Mouse (Mus musculus) intestine, embryonic 14.5 days (tissue): ENCODE data around the gene Gm37240. TPM values are rescaled to one million over a fixed set of nuclear protein-coding genes. Genes with fewer than 3 reads are reported as not detected.

Experiments used
- ATAC-seq: fragments of 200-750 bp; cut with Nextera tagmentation; replicated peaks from 2 replicates; pipeline ENCODE4 v1.8.0; 2017; ENCODE audit warnings: low read depth, moderate number of reproducible peaks, moderate TSS enrichment, moderate library complexity; ENCODE audit not compliant: low FRiP score, low TSS enrichment
- DNase-seq: peaks from one replicate; pipeline ENCODE4 v3.0.0-alpha.2; 2018; ENCODE audit warnings: low spot score
- H3K27ac ChIP-seq: fragments of 300-500 bp; sonication (generic); 2 replicates; pipeline ENCODE4 v1.5.1; 2014; ENCODE audit warnings: low read depth, mild to moderate bottlenecking, control low read depth
- H3K27me3 ChIP-seq: fragments of 300-500 bp; sonication (generic); replicated peaks from 2 replicates; pipeline ENCODE4 v1.6.1; 2014; ENCODE audit warnings: low read length, control low read depth; ENCODE audit not compliant: control insufficient read depth, insufficient read depth
- H3K36me3 ChIP-seq: fragments of 300-500 bp; sonication (generic); 2 replicates; pipeline ENCODE4 v1.6.1; 2014; ENCODE audit warnings: low read length, control low read depth; ENCODE audit not compliant: control insufficient read depth, insufficient read depth
- H3K4me1 ChIP-seq: fragments of 300-500 bp; sonication (generic); replicated peaks from 2 replicates; pipeline ENCODE4 v1.6.1; 2014; ENCODE audit warnings: low read length, control low read depth, mixed read lengths; ENCODE audit not compliant: control insufficient read depth, insufficient read depth
- H3K4me2 ChIP-seq: fragments of 300-500 bp; sonication (generic); 2 replicates; pipeline ENCODE4 v1.6.1; 2014; ENCODE audit warnings: low read length
- H3K4me3 ChIP-seq: fragments of 300-500 bp; sonication (generic); 2 replicates; pipeline ENCODE4 v1.5.1; 2014; ENCODE audit warnings: low read depth, low read length, control low read depth, mixed read lengths
- H3K9ac ChIP-seq: fragments of 300-500 bp; sonication (generic); 2 replicates; pipeline ENCODE4 v1.6.1; 2014; ENCODE audit warnings: mild to moderate bottlenecking, low read length
- H3K9me3 ChIP-seq: fragments of 300-500 bp; sonication (generic); 2 replicates; pipeline ENCODE4 v1.6.1; 2016; ENCODE audit warnings: low read length, control low read depth; ENCODE audit not compliant: control insufficient read depth
- WGBS: fragments of 180-500 bp; shearing (Covaris S2); extraction: QIAGEN DNeasy Blood & Tissue Kit; methylation state at CpG from one replicate; pipeline ENCODE4 v1.1.7; 2014; 5-methylcytosine and 5-hydroxymethylcytosine counted together
- polyA plus RNA-seq: library from polyadenylated mRNA; unstranded; fragments of >200 nt; fragmentation: Nextera tagmentation; extraction: Ambion mirVana; gene quantifications from 2 replicates; pipeline ENCODE4 v1.2.1, GENCODE M21; 2014

Gm37240 gene
- polyA plus RNA-seq, 1 experiment from 2014 or later: 5.3 TPM

GRCm38 (mm10) chr3:85348021-85348420 lies 539.3 kb downstream of the Gm37240 start:
- H3K36me3 ChIP-seq: no peaks in the 10 kb centered on the region
- DNase-seq (no peak), ATAC-seq (no peak)
- H3K27me3 ChIP-seq: no peaks in the 10 kb centered on the region
- H3K4me3 ChIP-seq: no peak overlapping the region
- no peak overlapping the region for H3K9ac ChIP-seq
- H3K4me1 ChIP-seq: no peaks in the 10 kb centered on the region
- 43% methylated on average over 6 of the region's 6 CpGs for WGBS
- no peak overlapping the region for H3K4me2 ChIP-seq
- no peaks in the 10 kb centered on the region for H3K9me3 ChIP-seq
- H3K27ac ChIP-seq: no peak overlapping the region

DNA sequence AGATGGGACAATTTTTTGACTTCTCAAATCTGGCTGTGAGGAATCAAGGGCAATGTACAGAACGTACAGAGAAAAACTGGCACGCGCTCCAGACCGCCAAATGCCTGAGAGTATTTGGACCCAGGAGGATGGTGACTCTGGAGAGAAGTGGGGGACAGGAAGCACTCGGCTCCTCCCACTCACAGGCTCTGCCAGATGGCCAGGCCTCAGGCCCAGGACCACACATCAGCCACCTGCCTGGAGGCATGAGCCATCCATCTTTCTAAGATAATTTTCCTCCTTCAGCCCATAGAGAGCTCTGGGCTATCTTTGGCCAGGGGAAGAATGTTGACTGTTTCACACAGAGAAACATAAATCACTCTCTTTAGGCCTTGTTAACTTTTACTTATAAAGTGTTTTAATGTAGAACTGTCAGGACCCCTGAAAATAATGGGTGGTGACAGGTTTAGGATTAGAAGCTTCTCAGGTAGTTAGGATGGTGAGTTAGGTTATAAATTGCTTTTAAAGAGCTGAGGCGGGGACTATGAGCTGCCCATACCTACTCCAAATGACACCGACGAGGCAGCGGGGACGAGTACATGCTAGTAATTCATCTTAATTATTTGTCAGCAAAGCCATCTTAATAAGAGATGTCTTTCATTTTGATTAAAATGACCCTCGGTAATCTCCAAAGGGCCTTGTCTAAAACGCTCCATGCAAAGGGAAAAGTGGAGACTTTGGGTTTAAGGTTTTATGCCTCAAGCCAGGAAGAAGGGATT lies 546.0 kb downstream of the Gm37240 start:
- ATAC-seq (no peak), DNase-seq (no peak)
- Histone ChIP-seq H3K27me3 (no peaks in the 10 kb centered on the region), H3K36me3 (no peaks in the 10 kb centered on the region), H3K27ac (no peak overlapping the region), H3K4me3 (no peak overlapping the region), H3K4me1 (0 out of 2 replicates have a peak, but pooled peaks cover 4% of the 10 kb centered on the region), H3K9me3 (no peaks in the 10 kb centered on the region), H3K9ac (no peak overlapping the region), H3K4me2 (no peak overlapping the region)
- WGBS: 53% methylated on average over 12 of the region's 12 CpGs

- H3K9me3 ChIP-seq: no peaks in the 10 kb centered on the region
- H3K27ac ChIP-seq: no peak overlapping the region
- 19% methylated on average over 3 of the region's 3 CpGs for WGBS
- H3K27me3 ChIP-seq: no peaks in the 10 kb centered on the region
- ATAC-seq: no peak
- 0 out of 2 replicates have a peak, but pooled peaks cover 4% of the 10 kb centered on the region for H3K4me1 ChIP-seq
- H3K36me3 ChIP-seq: no peaks in the 10 kb centered on the region
- no peak overlapping the region for H3K4me2 ChIP-seq
- no peak for DNase-seq
- H3K9ac ChIP-seq: no peak overlapping the region
- no peak overlapping the region for H3K4me3 ChIP-seq
These were observed 546.8 kb downstream of the Gm37240 start for GRCm38 (mm10) chr3:85340491-85340890.

DNA sequence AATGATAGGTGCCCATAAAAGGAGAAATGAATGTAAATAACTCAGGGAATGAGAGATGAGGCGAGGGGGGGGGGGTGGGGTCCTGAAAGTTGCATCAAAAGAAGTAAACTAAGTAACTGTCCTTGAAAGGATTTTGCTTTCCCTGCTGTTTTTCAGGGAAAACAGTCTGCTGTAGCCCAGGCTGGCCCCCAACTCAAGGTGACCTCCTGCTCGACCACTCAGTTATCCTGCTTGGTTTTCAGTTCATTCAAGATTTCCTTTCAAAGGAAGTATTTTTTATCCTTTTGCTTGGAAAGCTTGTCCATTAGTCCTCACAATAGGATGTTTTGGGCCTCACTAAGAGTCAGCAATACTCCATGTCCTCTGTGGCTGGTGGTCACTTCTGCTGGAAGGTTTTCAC lies 547.4 kb downstream of the Gm37240 start:
- 84% methylated on average over 2 of the region's 2 CpGs for WGBS
- Histone ChIP-seq H3K4me1 (0 out of 2 replicates have a peak, but pooled peaks cover 4% of the 10 kb centered on the region), H3K36me3 (no peaks in the 10 kb centered on the region), H3K27me3 (no peaks in the 10 kb centered on the region), H3K9ac (no peak overlapping the region), H3K9me3 (no peaks in the 10 kb centered on the region), H3K4me3 (no peak overlapping the region), H3K27ac (no peak overlapping the region), H3K4me2 (no peak overlapping the region)
- ATAC-seq (no peak), DNase-seq (no peak)

DNA sequence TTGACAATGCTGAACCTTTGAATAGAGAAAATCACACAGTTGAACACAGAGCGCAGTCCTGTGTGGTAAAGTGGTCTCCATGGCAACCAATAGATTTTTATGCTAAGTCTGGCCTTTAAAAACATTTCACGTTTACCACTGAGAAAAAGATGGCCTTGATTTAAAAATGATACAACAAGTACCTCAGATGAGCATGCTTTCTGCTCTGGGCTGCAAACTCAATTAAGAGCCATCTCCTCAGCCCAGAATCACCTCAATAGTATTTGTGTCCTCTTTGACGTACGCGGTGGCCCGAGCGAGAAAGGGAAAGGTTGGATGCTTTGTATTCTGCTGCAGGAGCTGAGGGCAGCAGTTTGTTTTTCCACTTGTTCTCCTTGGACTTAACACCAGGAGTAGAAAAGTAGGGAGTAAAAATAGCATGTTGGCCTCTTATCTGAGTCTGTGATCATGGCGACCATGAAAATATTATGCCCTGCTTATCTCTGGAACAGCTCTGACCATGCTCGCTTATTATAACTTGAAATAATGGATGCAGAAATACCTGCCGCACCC lies 548.0 kb downstream of the Gm37240 start:
- H3K9me3 ChIP-seq: no peaks in the 10 kb centered on the region
- 87% methylated on average over 10 of the region's 10 CpGs for WGBS

DNA sequence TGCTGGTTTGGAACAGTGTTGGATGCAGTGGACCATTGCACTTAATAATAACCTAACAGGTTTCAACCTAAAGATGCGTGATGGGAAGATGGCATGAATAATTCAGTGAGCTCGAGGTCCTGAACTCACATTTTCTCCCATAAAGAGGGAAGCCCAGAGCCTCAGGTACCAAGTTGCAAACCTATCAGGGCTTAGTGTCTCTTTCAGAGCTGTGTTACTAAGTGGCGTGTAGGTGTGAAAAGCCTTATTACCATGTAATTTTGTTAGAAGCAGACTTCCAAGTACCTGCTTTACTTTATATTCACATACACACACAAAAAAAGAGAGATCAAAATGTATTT lies 548.6 kb downstream of the Gm37240 start:
- DNase-seq: no peak
- Histone ChIP-seq H3K4me3 (no peak overlapping the region), H3K9me3 (no peaks in the 10 kb centered on the region), H3K4me2 (no peak overlapping the region), H3K4me1 (0 out of 2 replicates have a peak, but pooled peaks cover 4% of the 10 kb centered on the region), H3K9ac (no peak overlapping the region), H3K36me3 (no peaks in the 10 kb centered on the region), H3K27me3 (no peaks in the 10 kb centered on the region), H3K27ac (no peak overlapping the region)
- ATAC-seq: no peak
- WGBS: 85% methylated on average over 3 of the region's 3 CpGs

More for the DNA sequence above, 548.0 kb downstream of the Gm37240 start:
- Histone ChIP-seq H3K9ac (no peak overlapping the region), H3K36me3 (no peaks in the 10 kb centered on the region), H3K4me3 (no peak overlapping the region), H3K4me2 (no peak overlapping the region), H3K4me1 (0 out of 2 replicates have a peak, but pooled peaks cover 4% of the 10 kb centered on the region), H3K27ac (no peak overlapping the region), H3K27me3 (no peaks in the 10 kb centered on the region)
- ATAC-seq (no peak), DNase-seq (no peak)

- no peak for ATAC-seq
- WGBS: 77% methylated on average over 7 of the region's 7 CpGs
These were observed 549.2 kb downstream of the Gm37240 start for GRCm38 (mm10) chr3:85337881-85338754.

GRCm38 (mm10) chr3:85335517-85335916 lies 551.8 kb downstream of the Gm37240 start:
- Histone ChIP-seq H3K27ac (no peak overlapping the region), H3K4me2 (no peak overlapping the region), H3K9ac (no peak overlapping the region), H3K27me3 (no peaks in the 10 kb centered on the region), H3K4me3 (no peak overlapping the region), H3K36me3 (no peaks in the 10 kb centered on the region), H3K4me1 (no peaks in the 10 kb centered on the region), H3K9me3 (no peaks in the 10 kb centered on the region)
- ATAC-seq (no peak), DNase-seq (no peak)
- 88% methylated on average over 1 of the region's 1 CpGs for WGBS

More at GRCm38 (mm10) chr3:85337881-85338754, 549.2 kb downstream of the Gm37240 start:
- Histone ChIP-seq H3K36me3 (no peaks in the 10 kb centered on the region), H3K4me1 (0 out of 2 replicates have a peak, but pooled peaks cover 4% of the 10 kb centered on the region), H3K4me3 (no peak overlapping the region), H3K27me3 (no peaks in the 10 kb centered on the region), H3K27ac (no peak overlapping the region), H3K4me2 (no peak overlapping the region), H3K9me3 (no peaks in the 10 kb centered on the region), H3K9ac (no peak overlapping the region)
- DNase-seq: no peak
